Mouse (Mus musculus) heart, embryonic 14.5 days (tissue): ENCODE measurements around the gene Bmpr1b. TPM values are rescaled to one million over a fixed set of nuclear protein-coding genes. Genes with fewer than 3 reads are reported as not detected.

Experiments
- ATAC-seq: fragments of 200-750 bp; cut with Nextera tagmentation; 2 replicates; pipeline ENCODE4 v1.8.0; 2017; ENCODE audit warnings: low read depth, moderate TSS enrichment; ENCODE audit not compliant: insufficient number of reproducible peaks, insufficient read depth, low FRiP score
- H3K27ac ChIP-seq, 2 experiments: fragments of 200-500 bp in 1 of 2; fragments of 300-500 bp in 1 of 2; sonication (generic) in 1 of 2; replicated peaks in 1 of 2; 2 replicates each; pipeline ENCODE4 v1.5.1; 2012 to 2014; ENCODE audit warnings: low read depth in 2 of 2, low read length in 2 of 2, control low read depth in 1 of 2, mild to moderate bottlenecking in 1 of 2, mixed read lengths in 1 of 2; ENCODE audit not compliant: control insufficient read depth in 1 of 2, insufficient read depth in 1 of 2
- H3K27me3 ChIP-seq: fragments of 300-500 bp; sonication (generic); 2 replicates; pipeline ENCODE4 v1.6.1; 2014; ENCODE audit warnings: mild to moderate bottlenecking, low read length, control low read depth; ENCODE audit not compliant: control insufficient read depth, insufficient read depth
- H3K36me3 ChIP-seq: fragments of 300-500 bp; sonication (generic); 2 replicates; pipeline ENCODE4 v1.6.1; 2014; ENCODE audit warnings: mild to moderate bottlenecking, control low read depth, low read length, mixed read lengths; ENCODE audit not compliant: control insufficient read depth, insufficient read depth
- H3K4me1 ChIP-seq, 2 experiments: fragments of 200-500 bp in 1 of 2; fragments of 300-500 bp in 1 of 2; sonication (generic) in 1 of 2; 2 replicates each; pipeline ENCODE4 v1.6.1; 2012 to 2014; ENCODE audit warnings: low read length in 2 of 2, control low read depth in 1 of 2, mixed read lengths in 1 of 2; ENCODE audit not compliant: control insufficient read depth in 2 of 2, insufficient read depth in 2 of 2
- H3K4me2 ChIP-seq: fragments of 300-500 bp; sonication (generic); 2 replicates; pipeline ENCODE4 v1.6.1; 2014; ENCODE audit warnings: mild to moderate bottlenecking, low read length
- H3K4me3 ChIP-seq, 2 experiments: fragments of 200-500 bp in 1 of 2; fragments of 300-500 bp in 1 of 2; sonication (generic) in 1 of 2; 2 replicates each; pipeline ENCODE4 v1.5.1; 2012 to 2014; ENCODE audit warnings: low read length in 2 of 2, mild to moderate bottlenecking in 2 of 2, control low read depth in 1 of 2, low read depth in 1 of 2, moderate library complexity in 1 of 2; ENCODE audit not compliant: control insufficient read depth in 1 of 2, insufficient read depth in 1 of 2
- H3K9ac ChIP-seq: fragments of 300-500 bp; sonication (generic); 2 replicates; pipeline ENCODE4 v1.6.1; 2014; ENCODE audit warnings: mild to moderate bottlenecking, low read length
- H3K9me3 ChIP-seq: fragments of 300-500 bp; sonication (generic); 2 replicates; pipeline ENCODE4 v1.6.1; 2016; ENCODE audit warnings: low read length, control low read depth; ENCODE audit not compliant: control insufficient read depth
- WGBS: fragments of 180-500 bp; shearing (Covaris S2); extraction: QIAGEN DNeasy Blood & Tissue Kit; methylation state at CpG from one replicate; pipeline ENCODE4 v1.1.7; 2014; 5-methylcytosine and 5-hydroxymethylcytosine counted together
- polyA plus RNA-seq: library from polyadenylated mRNA; unstranded; fragments of >200 nt; fragmentation: Nextera tagmentation; extraction: Ambion mirVana; gene quantifications from 2 replicates; pipeline ENCODE4 v1.2.1, GENCODE M21; 2014

Bmpr1b gene
- polyA plus RNA-seq, 1 experiment from 2014 or later: 0.70 TPM

- Histone ChIP-seq H3K9ac (no peak overlapping the region), H3K36me3 (no peaks in the 10 kb centered on the region), H3K4me2 (peak overlapping the region; percentile 58), H3K4me1 (peaks cover 0 to 10% of the 10 kb centered on the region in 2 experiments; a peak in 1 of 4 replicates), H3K27me3 (no peaks in the 10 kb centered on the region), H3K9me3 (no peaks in the 10 kb centered on the region), H3K27ac (peak overlapping the region; percentile 49 to 79), H3K4me3 (peak overlapping the region in 1 of 2 experiments; percentile 16; a peak in 2 of 4 replicates)
- WGBS: 30% methylated on average over 8 of the region's 8 CpGs
- ATAC-seq: no peak
Measured at GRCm38 (mm10) chr3:141950642-141951041, 218.6 kb downstream of the Bmpr1b start.

GRCm38 (mm10) chr3:141948506-141948905, 220.7 kb downstream of the Bmpr1b start:
- no peaks in the 10 kb centered on the region for H3K9me3 ChIP-seq
- H3K9ac ChIP-seq: no peak overlapping the region
- no peaks in the 10 kb centered on the region for H3K27me3 ChIP-seq
- no peak for ATAC-seq
- H3K4me1 ChIP-seq: peaks cover 0 to 10% of the 10 kb centered on the region in 2 experiments; a peak in 1 of 4 replicates
- WGBS: 84% methylated on average over 1 of the region's 1 CpGs
- no peak overlapping the region for H3K4me3 ChIP-seq
- no peak overlapping the region for H3K4me2 ChIP-seq
- no peak overlapping the region for H3K27ac ChIP-seq
- no peaks in the 10 kb centered on the region for H3K36me3 ChIP-seq

GRCm38 (mm10) chr3:141948096-141948495, 221.1 kb downstream of the Bmpr1b start:
- H3K36me3 ChIP-seq: no peaks in the 10 kb centered on the region
- ATAC-seq: no peak
- no peak overlapping the region for H3K4me3 ChIP-seq
- H3K4me2 ChIP-seq: no peak overlapping the region
- H3K27me3 ChIP-seq: no peaks in the 10 kb centered on the region
- peaks cover 0 to 10% of the 10 kb centered on the region in 2 experiments; a peak in 1 of 4 replicates for H3K4me1 ChIP-seq
- H3K9ac ChIP-seq: no peak overlapping the region
- 76% methylated on average over 3 of the region's 3 CpGs for WGBS
- H3K27ac ChIP-seq: no peak overlapping the region
- no peaks in the 10 kb centered on the region for H3K9me3 ChIP-seq

- H3K27ac ChIP-seq: no peak overlapping the region
- no peaks in the 10 kb centered on the region for H3K36me3 ChIP-seq
- peaks cover 0 to 10% of the 10 kb centered on the region in 2 experiments; a peak in 1 of 4 replicates for H3K4me1 ChIP-seq
- H3K4me2 ChIP-seq: no peak overlapping the region
- no peak overlapping the region for H3K4me3 ChIP-seq
- 82% methylated on average over 2 of the region's 2 CpGs for WGBS
- no peaks in the 10 kb centered on the region for H3K9me3 ChIP-seq
- no peak overlapping the region for H3K9ac ChIP-seq
- ATAC-seq: no peak
- H3K27me3 ChIP-seq: no peaks in the 10 kb centered on the region
Measured at GRCm38 (mm10) chr3:141946846-141947245, 222.4 kb downstream of the Bmpr1b start.

GRCm38 (mm10) chr3:141943317-141943742, 225.9 kb downstream of the Bmpr1b start:
- Histone ChIP-seq H3K4me1 (no peaks in the 10 kb centered on the region), H3K36me3 (no peaks in the 10 kb centered on the region), H3K9ac (no peak overlapping the region), H3K27me3 (no peaks in the 10 kb centered on the region), H3K4me2 (no peak overlapping the region), H3K9me3 (no peaks in the 10 kb centered on the region), H3K27ac (no peak overlapping the region), H3K4me3 (no peak overlapping the region)
- ATAC-seq: no peak
- 73% methylated on average over 3 of the region's 3 CpGs for WGBS

GRCm38 (mm10) chr3:141940207-141940606, 229.0 kb downstream of the Bmpr1b start:
- no peaks in the 10 kb centered on the region for H3K4me1 ChIP-seq
- no peaks in the 10 kb centered on the region for H3K9me3 ChIP-seq
- no peaks in the 10 kb centered on the region for H3K27me3 ChIP-seq
- WGBS: 89% methylated on average over 5 of the region's 5 CpGs
- no peak overlapping the region for H3K4me2 ChIP-seq
- H3K27ac ChIP-seq: no peak overlapping the region
- H3K4me3 ChIP-seq: no peak overlapping the region
- H3K9ac ChIP-seq: no peak overlapping the region
- no peak for ATAC-seq
- H3K36me3 ChIP-seq: no peaks in the 10 kb centered on the region

GRCm38 (mm10) chr3:141936594-141937272, 232.5 kb downstream of the Bmpr1b start:
- Histone ChIP-seq H3K36me3 (no peaks in the 10 kb centered on the region), H3K9ac (no peak overlapping the region), H3K27me3 (no peaks in the 10 kb centered on the region), H3K27ac (no peak overlapping the region), H3K9me3 (no peaks in the 10 kb centered on the region), H3K4me1 (peaks cover 2 to 5% of the 10 kb centered on the region in 2 experiments; a peak in 2 of 4 replicates), H3K4me3 (no peak overlapping the region), H3K4me2 (no peak overlapping the region)
- 51% methylated on average over 16 of the region's 16 CpGs for WGBS
- no peak for ATAC-seq

GRCm38 (mm10) chr3:141932956-141933355, 236.3 kb downstream of the Bmpr1b start:
- no peaks in the 10 kb centered on the region for H3K9me3 ChIP-seq
- no peak overlapping the region for H3K27ac ChIP-seq
- no peak overlapping the region for H3K9ac ChIP-seq
- 77% methylated on average over 3 of the region's 3 CpGs for WGBS
- H3K4me2 ChIP-seq: no peak overlapping the region
- ATAC-seq: no peak
- H3K27me3 ChIP-seq: no peaks in the 10 kb centered on the region
- H3K4me1 ChIP-seq: peaks cover 5 to 12% of the 10 kb centered on the region in 2 experiments
- H3K4me3 ChIP-seq: no peak overlapping the region
- H3K36me3 ChIP-seq: no peaks in the 10 kb centered on the region
